Mouse (Mus musculus) small intestine, adult 2 months (tissue): ENCODE results near the gene Mfsd1. TPM values are rescaled to one million over a fixed set of nuclear protein-coding genes. Genes with fewer than 3 reads are reported as not detected.
A peak's percentile ranks its signal among the peaks of the same experiment; 100 is the strongest.

Source experiments
- H3K27ac ChIP-seq: fragments of 200-500 bp; 2 replicates; pipeline ENCODE4 v1.5.1; 2012; ENCODE audit warnings: low read depth, low read length, control low read depth, inconsistent platforms; ENCODE audit not compliant: insufficient read depth
- H3K27me3 ChIP-seq: fragments of 200-500 bp; 2 replicates; pipeline ENCODE4 v1.6.1; 2012; ENCODE audit warnings: mild to moderate bottlenecking, moderate library complexity, low read length, inconsistent platforms; ENCODE audit not compliant: control insufficient read depth, insufficient read depth
- H3K36me3 ChIP-seq: fragments of 200-500 bp; 2 replicates; pipeline ENCODE4 v1.6.1; 2012; ENCODE audit warnings: mild to moderate bottlenecking, low read length, control low read depth, inconsistent platforms; ENCODE audit not compliant: control insufficient read depth, insufficient read depth
- H3K4me1 ChIP-seq: fragments of 200-500 bp; 2 replicates; pipeline ENCODE4 v1.6.1; 2012; ENCODE audit warnings: low read length, inconsistent platforms, mixed read lengths; ENCODE audit not compliant: control insufficient read depth, insufficient read depth, insufficient read length
- H3K4me3 ChIP-seq: fragments of 200-500 bp; 2 replicates; pipeline ENCODE4 v1.5.1; 2012; ENCODE audit warnings: low read depth, mild to moderate bottlenecking, control low read depth, inconsistent platforms, low read length, moderate library complexity
- CTCF ChIP-seq: fragments of 200-500 bp; IDR thresholded peaks from 2 replicates; pipeline ENCODE4 v1.5.1; 2012; ENCODE audit warnings: low read depth, mild to moderate bottlenecking, control low read depth, inconsistent platforms, low read length, moderate library complexity, mixed read lengths; ENCODE audit not compliant: insufficient replicate concordance, insufficient read length; ENCODE audit errors: extremely low read depth
- POLR2A ChIP-seq: fragments of 200-500 bp; IDR thresholded peaks from 2 replicates; pipeline ENCODE4 v1.6.1; 2012; ENCODE audit warnings: low read depth, mild to moderate bottlenecking, control low read depth, inconsistent platforms, low read length, moderate library complexity
- WGBS: fragments of 180-500 bp; shearing (Covaris S2); methylation state at CpG from one replicate; pipeline ENCODE4 v1.1.7; 2018; 5-methylcytosine and 5-hydroxymethylcytosine counted together
- polyA plus RNA-seq: library from polyadenylated mRNA; depleted of rRNA; stranded (reverse); fragments of >200 nt; gene quantifications from 2 replicates; pipeline ENCODE4 v1.2.3, GENCODE M21; 2012

The Mfsd1 gene
- polyA plus RNA-seq, 1 experiment = 25.8 TPM

DNA sequence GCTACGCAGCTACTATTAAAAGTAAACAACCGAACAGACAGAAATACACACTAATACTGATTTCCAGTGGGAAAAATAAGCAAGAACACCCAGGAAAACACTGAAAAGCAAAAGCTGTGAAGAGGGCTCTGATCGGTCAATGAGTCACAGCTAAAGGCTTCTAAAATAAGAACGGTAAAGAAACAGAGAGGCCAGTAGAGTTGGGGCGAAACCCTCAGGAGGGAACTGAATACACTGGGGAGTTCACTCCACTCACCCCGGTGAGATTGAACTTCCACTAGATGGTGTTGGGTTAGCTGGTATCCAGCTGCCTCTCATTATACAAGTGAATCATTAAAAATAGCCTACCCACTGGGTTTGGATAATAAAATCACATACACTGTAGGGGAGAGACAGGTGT, 5.8 kb upstream of the Mfsd1 start:
- no peak for TF ChIP-seq CTCF
- no peak for TF ChIP-seq POLR2A
- Histone ChIP-seq H3K27me3 (no peaks in the 10 kb centered on the region), H3K4me1 (no peaks in the 10 kb centered on the region), H3K4me3 (no peak overlapping the region), H3K36me3 (no peaks in the 10 kb centered on the region), H3K27ac (no peak overlapping the region)
- WGBS = 83% methylated on average over 6 of the region's 6 CpGs

DNA sequence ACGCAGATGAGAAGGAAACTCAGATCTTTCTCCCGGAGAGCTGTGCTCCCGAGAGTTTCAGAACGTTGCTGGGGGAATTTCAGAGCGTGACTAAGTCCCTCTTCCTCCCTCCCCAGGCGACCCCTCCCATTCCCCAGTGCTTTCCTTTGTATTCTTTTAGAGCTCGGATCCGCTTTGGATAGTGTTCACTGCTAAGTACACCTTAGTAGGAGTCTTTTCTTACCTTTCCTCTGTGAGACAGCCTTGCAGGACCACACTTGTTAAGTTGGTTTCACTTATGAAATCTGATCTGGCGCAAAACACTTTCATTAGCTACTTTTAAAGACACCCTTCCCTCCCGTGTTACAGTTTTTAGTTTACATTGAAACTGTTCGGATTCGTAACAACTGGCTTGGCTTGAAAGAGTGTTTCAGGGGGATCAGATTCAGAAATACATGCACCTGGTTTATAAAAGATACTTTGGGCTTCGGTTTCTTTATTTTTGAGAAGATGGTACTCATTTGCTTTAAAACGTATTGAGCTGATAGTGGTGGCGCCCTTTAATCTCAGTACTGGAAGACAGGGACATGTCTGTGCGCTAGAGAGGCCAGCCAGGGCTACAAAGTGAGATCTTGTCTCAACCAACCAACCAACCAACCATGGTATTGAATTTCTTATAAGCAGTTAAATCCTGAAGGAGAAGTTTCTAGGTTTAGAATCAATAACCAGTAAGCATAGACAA, 744 bp downstream of the Mfsd1 start:
- H3K27me3 ChIP-seq = no peaks in the 10 kb centered on the region
- peaks cover 8% of the 10 kb centered on the region for H3K36me3 ChIP-seq
- WGBS = 8% methylated on average over 16 of the region's 16 CpGs
- 0 out of 2 replicates have a peak overlapping the region, but pooled peaks have one; percentile 9 for H3K27ac ChIP-seq
- no peaks in the 10 kb centered on the region for H3K4me1 ChIP-seq
- TF ChIP-seq POLR2A = no peak
- TF ChIP-seq CTCF = no peak
- peak overlapping the region; percentile 93 for H3K4me3 ChIP-seq

DNA sequence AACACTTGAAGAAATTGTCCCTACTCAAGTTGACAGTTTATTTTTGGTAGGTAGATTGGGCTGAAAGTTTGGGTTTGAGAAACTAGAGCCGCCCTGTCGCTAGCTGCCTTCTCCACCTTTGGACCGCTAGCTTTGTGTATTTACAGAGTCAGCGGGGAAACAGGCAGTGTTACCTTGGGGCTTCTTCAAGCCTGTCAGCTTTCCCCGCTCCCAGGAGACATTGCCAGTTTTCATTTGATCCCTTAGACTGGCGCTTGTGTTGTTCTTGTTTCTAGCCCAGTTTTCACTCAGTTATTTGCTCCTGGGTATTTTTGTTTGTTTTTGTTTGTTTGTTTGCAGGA, 1.3 kb downstream of the Mfsd1 start:
- TF ChIP-seq CTCF (no peak), POLR2A (no peak)
- Histone ChIP-seq H3K4me3 (no peak overlapping the region), H3K4me1 (no peaks in the 10 kb centered on the region), H3K27me3 (no peaks in the 10 kb centered on the region), H3K27ac (no peak overlapping the region), H3K36me3 (peaks cover 10% of the 10 kb centered on the region)
- 68% methylated on average over 6 of the region's 6 CpGs for WGBS

DNA sequence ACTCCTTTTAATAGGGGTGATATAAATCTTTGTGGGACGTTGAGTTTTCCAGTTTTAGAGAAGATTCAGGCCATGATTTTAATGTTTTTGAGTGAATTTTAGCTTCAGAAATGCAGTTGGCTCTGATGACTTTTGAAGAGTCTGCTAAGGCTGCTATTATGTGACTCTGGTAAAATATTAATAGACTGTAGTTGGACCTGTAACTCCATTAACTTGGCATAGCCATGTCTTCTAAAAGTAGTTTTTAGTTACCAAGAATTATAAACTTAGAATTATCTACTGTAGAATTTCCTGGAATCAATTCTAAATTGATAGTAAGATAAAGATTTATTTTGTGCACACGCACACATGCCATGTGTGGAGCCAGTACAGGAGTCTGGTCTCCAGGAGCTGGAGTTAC, 4.0 kb downstream of the Mfsd1 start:
- Histone ChIP-seq H3K4me3 (no peak overlapping the region), H3K36me3 (peaks cover 31% of the 10 kb centered on the region), H3K27me3 (no peaks in the 10 kb centered on the region), H3K4me1 (no peaks in the 10 kb centered on the region), H3K27ac (no peak overlapping the region)
- TF ChIP-seq CTCF = no peak
- TF ChIP-seq POLR2A = no peak
- 86% methylated on average over 2 of the region's 2 CpGs for WGBS

DNA sequence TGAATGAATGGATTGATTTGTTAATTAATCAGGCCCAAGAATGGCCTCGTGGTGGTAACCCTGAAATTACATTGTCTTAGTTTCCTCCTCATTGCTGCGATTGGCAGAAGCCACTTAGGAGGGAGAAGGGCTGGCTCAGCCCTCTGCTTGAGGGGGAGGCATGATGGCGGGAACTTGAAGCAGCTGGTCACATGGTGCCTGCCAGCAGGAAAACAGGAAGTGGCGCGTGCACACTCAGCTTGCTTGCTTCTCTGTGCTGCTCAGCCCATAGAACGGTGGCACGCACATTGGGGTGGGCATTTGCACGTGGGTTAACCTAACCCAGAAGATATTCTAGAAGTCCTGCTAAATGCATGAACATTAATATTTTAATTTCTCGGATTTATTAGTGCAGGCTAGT, 4.9 kb downstream of the Mfsd1 start:
- H3K27ac ChIP-seq = no peak overlapping the region
- no peak overlapping the region for H3K4me3 ChIP-seq
- no peaks in the 10 kb centered on the region for H3K27me3 ChIP-seq
- H3K4me1 ChIP-seq = no peaks in the 10 kb centered on the region
- WGBS = 81% methylated on average over 9 of the region's 9 CpGs
- no peak for TF ChIP-seq CTCF
- no peak for TF ChIP-seq POLR2A
- H3K36me3 ChIP-seq = peaks cover 35% of the 10 kb centered on the region

DNA sequence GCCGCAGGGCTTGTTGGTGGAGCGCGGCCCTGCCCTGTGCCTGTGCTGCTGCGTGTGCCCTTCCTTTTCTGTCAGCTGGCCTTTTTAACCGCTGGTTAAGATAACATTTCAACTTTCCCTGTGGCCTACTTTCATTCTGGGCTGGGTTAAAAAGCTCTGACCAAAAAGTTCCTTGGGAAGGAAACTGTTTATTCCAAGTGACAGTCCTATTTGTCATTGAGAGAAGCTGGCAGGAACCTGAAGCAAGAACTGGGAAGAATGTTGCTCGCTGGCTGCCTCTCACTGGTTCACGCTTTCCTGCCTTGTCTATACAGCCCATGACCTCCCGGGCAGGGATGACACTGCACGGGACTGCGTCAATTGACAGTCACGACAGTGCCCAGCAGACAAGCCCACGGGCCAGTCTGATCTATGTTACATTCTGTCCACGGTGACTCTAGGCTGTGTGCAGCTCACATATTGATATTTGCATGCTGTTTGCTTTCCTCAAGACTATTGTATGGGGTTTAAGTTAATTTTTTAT, 19.1 kb downstream of the Mfsd1 start:
- peaks cover 53% of the 10 kb centered on the region for H3K36me3 ChIP-seq
- no peak overlapping the region for H3K27ac ChIP-seq
- H3K4me3 ChIP-seq = no peak overlapping the region
- 70% methylated on average over 13 of the region's 13 CpGs for WGBS
- no peaks in the 10 kb centered on the region for H3K27me3 ChIP-seq
- TF ChIP-seq CTCF (no peak), POLR2A (no peak)
- H3K4me1 ChIP-seq = no peaks in the 10 kb centered on the region

DNA sequence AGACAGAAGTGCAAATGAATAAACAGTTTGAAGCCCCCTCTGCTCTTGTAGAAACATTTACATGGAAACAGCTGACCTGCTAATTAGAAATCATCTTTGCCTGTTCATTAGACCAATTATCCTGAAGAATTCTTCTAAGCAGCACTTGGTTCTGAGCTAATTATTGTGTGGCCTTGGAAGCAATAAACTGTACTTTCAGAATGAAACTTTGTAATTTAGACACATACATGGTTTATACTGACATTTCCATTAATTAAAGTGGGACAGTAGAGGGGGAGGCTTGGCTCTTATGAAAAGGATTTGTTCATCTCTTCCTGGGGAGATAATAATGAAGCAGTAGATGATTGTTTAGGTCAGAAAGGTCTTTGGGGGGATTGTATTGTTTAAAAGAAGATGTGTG, 35.7 kb downstream of the Mfsd1 start:
- peaks cover 3% of the 10 kb centered on the region; the same call in 1 of the 2 replicates for H3K4me1 ChIP-seq
- no peaks in the 10 kb centered on the region for H3K27me3 ChIP-seq
- no peak overlapping the region for H3K27ac ChIP-seq
- H3K36me3 ChIP-seq = no peaks in the 10 kb centered on the region
- no peak overlapping the region for H3K4me3 ChIP-seq
- TF ChIP-seq POLR2A (no peak), CTCF (no peak)
